Mouse (Mus musculus) kidney, adult 2 months (tissue): ENCODE measurements at regions not wholly inside any gene's neighbourhood (a gene's known extent, or its start where the extent isn't known, plus 50 kb on each side); places are given as distances from the start of the nearest gene placed in this dataset.

Experiments used
- DNase-seq: peaks from one replicate; pipeline ENCODE4 v3.0.0; 2021
- H3K27ac ChIP-seq: fragments of 200-500 bp; 2 replicates; pipeline ENCODE4 v1.5.1; 2012; ENCODE audit warnings: low read depth, low read length, control low read depth, inconsistent platforms; ENCODE audit not compliant: insufficient read depth
- H3K27me3 ChIP-seq: fragments of 200-500 bp; replicated peaks from 2 replicates; pipeline ENCODE4 v1.6.1; 2012; ENCODE audit warnings: mild to moderate bottlenecking, moderate library complexity, low read length, inconsistent platforms; ENCODE audit not compliant: control insufficient read depth, insufficient read depth
- H3K36me3 ChIP-seq: fragments of 200-500 bp; 2 replicates; pipeline ENCODE4 v1.6.1; 2012; ENCODE audit warnings: mild to moderate bottlenecking, moderate library complexity, low read length, inconsistent platforms; ENCODE audit not compliant: control insufficient read depth, insufficient read depth
- H3K4me1 ChIP-seq: fragments of 200-500 bp; 2 replicates; pipeline ENCODE4 v1.6.1; 2011; ENCODE audit warnings: low read length; ENCODE audit not compliant: control insufficient read depth, insufficient read depth
- H3K4me3 ChIP-seq: fragments of 200-500 bp; 2 replicates; pipeline ENCODE4 v1.5.1; 2011; ENCODE audit warnings: mild to moderate bottlenecking, low read depth, low read length, control low read depth; ENCODE audit not compliant: insufficient read depth
- CTCF ChIP-seq: fragments of 200-500 bp; conservative IDR thresholded peaks from 2 replicates; pipeline ENCODE4 v1.5.1; 2011; ENCODE audit warnings: low read depth, mild to moderate bottlenecking, control low read depth, low read length, moderate library complexity, mixed read lengths; ENCODE audit not compliant: insufficient read depth, insufficient read length
- POLR2A ChIP-seq: fragments of 200-500 bp; IDR thresholded peaks from one replicate; pipeline ENCODE4 v1.6.1; 2011; ENCODE audit warnings: low read depth, low read length, control low read depth
- WGBS: fragments of 180-500 bp; shearing (Covaris S2); methylation state at CpG from one replicate; pipeline ENCODE4 v1.1.7; 2018; 5-methylcytosine and 5-hydroxymethylcytosine counted together

DNA sequence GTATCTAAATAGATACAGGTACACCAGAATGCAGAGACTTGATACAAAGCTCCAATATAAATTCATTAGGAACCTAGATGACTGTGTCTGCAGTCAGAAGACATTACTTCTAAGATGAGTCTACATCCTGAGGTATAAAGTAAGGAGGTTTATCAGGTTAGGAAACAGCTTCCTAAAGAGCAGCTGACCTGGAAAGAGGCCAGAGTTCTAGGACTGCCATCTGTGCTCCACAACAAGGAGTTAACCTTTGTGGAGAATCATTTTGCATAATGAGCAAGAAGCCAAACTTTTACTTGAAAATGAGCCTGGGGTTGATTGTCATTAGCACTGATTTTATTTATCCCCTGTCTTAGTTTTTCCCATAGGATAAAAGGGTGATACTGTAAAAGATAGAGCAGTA lies 211.6 kb upstream of the Tenm2 start:
- Histone ChIP-seq H3K36me3 (no peaks in the 10 kb centered on the region), H3K4me3 (no peak overlapping the region), H3K27me3 (no peaks in the 10 kb centered on the region), H3K4me1 (no peaks in the 10 kb centered on the region), H3K27ac (no peak overlapping the region)
- DNase-seq = no peak
- TF ChIP-seq CTCF (no peak), POLR2A (no peak)

DNA sequence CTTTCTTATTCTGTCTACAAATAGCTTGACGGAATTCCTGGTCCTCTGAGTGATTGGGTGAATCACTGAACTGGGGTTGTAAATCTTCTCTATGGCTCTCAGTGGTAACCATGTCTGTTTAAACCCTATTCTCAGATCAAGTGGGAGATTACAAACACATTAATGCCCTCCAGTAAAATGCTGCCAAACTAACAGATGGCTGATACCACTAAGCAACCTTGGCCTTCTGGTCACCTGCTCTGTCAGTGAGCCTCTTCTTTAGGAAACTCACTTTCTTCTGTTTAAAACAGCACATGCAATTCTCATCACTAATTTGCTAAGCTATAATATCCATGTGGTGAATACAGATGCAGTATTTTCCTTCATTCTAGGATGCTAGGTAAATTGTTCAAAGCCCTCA lies 210.9 kb upstream of the Tenm2 start:
- Histone ChIP-seq H3K4me1 (no peaks in the 10 kb centered on the region), H3K27ac (no peak overlapping the region), H3K36me3 (no peaks in the 10 kb centered on the region), H3K4me3 (no peak overlapping the region), H3K27me3 (no peaks in the 10 kb centered on the region)
- no peak for DNase-seq
- no peak for TF ChIP-seq POLR2A
- TF ChIP-seq CTCF = no peak
- WGBS = 59% methylated on average over 1 of the region's 1 CpGs

DNA sequence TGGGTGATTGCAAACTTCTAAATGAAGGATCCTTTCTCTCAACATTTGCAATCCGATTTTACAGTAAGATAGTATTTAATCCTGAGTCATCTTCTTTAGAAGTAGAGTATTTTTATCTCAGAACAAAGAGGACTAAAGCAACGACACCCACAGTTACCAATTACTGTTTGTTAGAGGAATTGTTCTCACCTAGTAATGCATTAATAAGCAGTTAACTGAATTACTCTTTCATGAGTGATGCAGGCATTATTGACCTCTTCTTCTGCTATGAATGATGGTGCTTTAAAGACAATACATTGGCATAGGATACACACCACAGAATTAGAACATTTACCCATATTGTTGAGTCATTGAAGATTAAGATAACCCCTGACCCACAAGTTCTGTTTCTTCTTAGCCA lies 207.0 kb upstream of the Tenm2 start:
- no peak overlapping the region for H3K4me3 ChIP-seq
- WGBS = 56% methylated on average over 2 of the region's 2 CpGs
- no peak for DNase-seq

DNA sequence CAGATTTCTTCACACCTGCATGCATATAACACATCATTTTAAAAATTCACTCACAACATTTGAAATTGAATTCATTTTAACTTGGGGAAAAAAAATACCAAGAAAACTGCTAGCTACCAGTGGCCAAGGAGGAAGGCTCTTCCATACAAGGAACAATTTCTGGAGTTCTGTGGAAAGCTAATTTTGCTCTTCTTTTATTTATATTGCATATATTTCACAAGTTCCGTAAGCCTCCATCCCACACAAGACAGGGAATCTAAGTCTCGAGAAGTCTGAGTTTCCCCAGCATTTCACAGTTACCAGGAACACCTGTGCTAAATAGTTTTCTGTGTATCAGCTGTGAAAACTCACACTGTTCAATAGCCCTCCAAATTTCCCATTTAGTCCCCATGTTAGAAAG lies 198.8 kb upstream of the Tenm2 start:
- TF ChIP-seq CTCF (no peak), POLR2A (no peak)
- Histone ChIP-seq H3K4me3 (no peak overlapping the region), H3K36me3 (no peaks in the 10 kb centered on the region), H3K4me1 (no peaks in the 10 kb centered on the region), H3K27ac (no peak overlapping the region), H3K27me3 (no peaks in the 10 kb centered on the region)
- 74% methylated on average over 2 of the region's 2 CpGs for WGBS
- no peak for DNase-seq

More for the DNA sequence above, 207.0 kb upstream of the Tenm2 start:
- Histone ChIP-seq H3K27ac (no peak overlapping the region), H3K4me1 (no peaks in the 10 kb centered on the region), H3K36me3 (no peaks in the 10 kb centered on the region), H3K27me3 (no peaks in the 10 kb centered on the region)
- TF ChIP-seq POLR2A = no peak
- no peak for TF ChIP-seq CTCF

DNA sequence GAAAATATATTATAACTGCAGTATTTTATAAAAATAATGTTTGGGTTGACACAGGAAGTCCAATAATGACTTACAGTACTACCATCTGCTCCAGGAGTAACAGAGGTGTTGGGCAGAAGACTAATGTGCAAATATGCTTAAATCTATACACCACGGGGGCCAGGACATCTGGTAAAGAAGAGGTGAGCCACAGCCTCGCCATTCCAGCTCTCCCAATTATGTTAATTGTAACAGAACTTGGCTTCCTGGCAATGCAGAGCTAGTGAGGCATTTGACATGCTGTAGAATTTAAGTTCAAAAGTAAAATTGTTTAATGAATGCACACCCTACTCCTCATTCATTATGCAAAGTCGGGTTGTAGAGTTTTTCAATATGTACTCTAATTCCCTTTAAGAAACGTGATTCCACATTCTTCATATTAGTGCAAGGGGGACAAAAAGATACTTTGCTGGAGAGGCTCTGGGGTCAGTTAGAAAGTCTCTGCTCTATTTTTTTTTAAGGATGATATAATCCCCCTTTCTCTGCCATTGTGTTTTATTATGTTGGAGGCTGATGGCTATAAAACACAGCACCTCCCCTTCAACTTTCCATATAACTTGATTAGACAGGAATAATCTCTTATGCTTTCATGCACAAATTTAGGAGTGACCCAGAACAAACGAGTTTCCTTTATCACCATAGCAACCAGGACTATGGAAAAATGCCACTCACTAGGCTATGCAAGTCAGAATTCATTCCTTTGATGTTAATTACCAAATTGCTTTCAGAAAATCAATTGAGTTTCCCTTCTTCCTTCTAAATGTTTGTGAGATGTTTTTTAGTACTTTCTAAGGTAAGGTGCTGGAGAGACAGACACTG lies 188.8 kb upstream of the Tenm2 start:
- no peak for DNase-seq
- no peaks in the 10 kb centered on the region for H3K36me3 ChIP-seq
- no peaks in the 10 kb centered on the region for H3K27me3 ChIP-seq
- no peak for TF ChIP-seq POLR2A
- TF ChIP-seq CTCF = no peak
- no peak overlapping the region for H3K27ac ChIP-seq
- 31% methylated on average over 5 of the region's 5 CpGs for WGBS
- H3K4me3 ChIP-seq = no peak overlapping the region
- no peaks in the 10 kb centered on the region for H3K4me1 ChIP-seq

DNA sequence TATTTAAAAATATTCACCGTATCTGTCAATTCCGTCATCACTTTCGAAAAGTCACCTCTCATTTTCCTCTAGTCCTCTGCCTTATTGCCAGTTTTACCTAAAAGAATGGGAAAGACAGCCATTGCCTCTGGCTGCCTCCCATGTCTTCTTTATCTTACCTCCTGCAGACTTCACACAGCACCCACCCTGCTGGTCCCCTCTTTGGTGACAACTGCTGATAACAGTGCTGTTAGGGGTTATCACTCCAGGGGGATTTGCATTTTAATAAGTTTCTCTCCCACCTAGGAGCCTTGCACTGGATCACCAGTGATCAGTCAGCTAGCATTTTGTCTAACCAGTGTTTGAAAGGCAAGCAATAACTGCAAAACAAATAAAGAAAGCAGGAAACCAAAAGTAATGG lies 177.1 kb upstream of the Tenm2 start:
- Histone ChIP-seq H3K4me1 (no peaks in the 10 kb centered on the region), H3K36me3 (no peaks in the 10 kb centered on the region), H3K27me3 (no peaks in the 10 kb centered on the region), H3K27ac (no peak overlapping the region), H3K4me3 (no peak overlapping the region)
- no peak for TF ChIP-seq POLR2A
- TF ChIP-seq CTCF = no peak
- 90% methylated on average over 3 of the region's 3 CpGs for WGBS
- no peak for DNase-seq

DNA sequence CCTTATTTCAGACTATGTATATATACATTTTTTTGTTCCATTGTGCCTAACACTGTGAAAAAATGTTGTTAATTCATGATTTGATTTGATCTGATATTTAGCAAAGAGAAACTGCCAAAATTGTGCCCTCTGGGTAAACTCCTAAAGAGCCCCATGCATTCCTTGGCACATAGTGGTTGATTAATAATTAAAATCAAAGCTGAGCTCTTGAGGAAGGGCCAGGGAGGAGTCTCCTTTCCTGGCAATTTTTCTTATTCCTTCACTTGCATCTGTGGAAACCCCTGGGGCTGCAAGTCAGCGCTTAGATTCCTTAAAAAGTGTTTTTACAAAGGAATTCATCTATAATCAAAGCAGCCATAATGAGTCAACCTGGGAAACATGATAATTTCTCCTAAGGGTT lies 132.2 kb upstream of the Tenm2 start:
- H3K4me3 ChIP-seq = no peak overlapping the region
- no peaks in the 10 kb centered on the region for H3K4me1 ChIP-seq
- 36% methylated on average over 1 of the region's 1 CpGs for WGBS
- no peaks in the 10 kb centered on the region for H3K36me3 ChIP-seq
- TF ChIP-seq POLR2A = no peak
- TF ChIP-seq CTCF = no peak
- H3K27me3 ChIP-seq = no peaks in the 10 kb centered on the region
- H3K27ac ChIP-seq = no peak overlapping the region
- DNase-seq = peak; percentile 9
